Mouse (Mus musculus) olfactory bulb, adult 2 months (tissue): ENCODE data around the gene Tspan9.

ENCODE experiments used
- CTCF ChIP-seq: fragments of 200-500 bp; IDR thresholded peaks from 2 replicates; pipeline ENCODE4 v1.5.1; 2012; ENCODE audit warnings: low read depth, mild to moderate bottlenecking, low read length, moderate library complexity; ENCODE audit not compliant: insufficient read depth
- POLR2A ChIP-seq: fragments of 200-500 bp; IDR thresholded peaks from 2 replicates; pipeline ENCODE4 v1.6.1; 2012; ENCODE audit warnings: mild to moderate bottlenecking, low read depth, low read length, moderate library complexity; ENCODE audit not compliant: insufficient read depth

DNA sequence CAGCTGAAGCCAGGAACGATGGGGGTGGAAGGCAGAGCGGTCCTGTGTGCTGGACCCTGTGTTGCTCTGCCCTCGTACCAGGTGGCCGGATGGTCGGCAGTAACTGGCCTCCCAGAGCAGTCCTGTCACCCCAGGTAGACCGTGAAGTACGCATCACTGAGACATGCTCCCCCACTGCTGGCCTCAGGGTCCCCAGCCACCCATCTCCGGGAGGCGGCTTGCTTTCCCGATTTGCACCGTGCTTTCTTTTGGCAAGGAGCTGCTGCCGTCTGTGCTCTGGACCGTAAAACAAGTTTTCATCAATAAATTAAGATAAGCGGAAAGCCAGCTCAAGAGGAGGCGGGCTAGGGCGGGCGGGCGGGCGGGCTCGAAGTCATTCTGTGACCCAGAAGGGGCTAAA lies 164.5 kb downstream of the Tspan9 start:
- TF ChIP-seq POLR2A = no peak
- TF ChIP-seq CTCF = no peak
